Mouse (Mus musculus) cerebellum, postnatal 4 days (tissue): Measurements from ENCODE around the gene Zfp445.
A peak's percentile ranks its signal among the peaks of the same experiment; 100 is the strongest.

Experiments used
- DNase-seq, 2 experiments: peaks; one replicate each; pipeline ENCODE4 v3.0.0; 2022; ENCODE audit warnings: low spot score in 2 of 2, mixed read lengths in 1 of 2

Gene Zfp445

GRCm38 (mm10) chr9:122836790-122837189 lies 29.0 kb downstream of the Zfp445 start:
- DNase-seq: peak; percentile 72 to 87

GRCm38 (mm10) chr9:122836126-122836525 lies 29.7 kb downstream of the Zfp445 start:
- no peak for DNase-seq

- no peak for DNase-seq
Measured at GRCm38 (mm10) chr9:122829826-122830380, 35.9 kb downstream of the Zfp445 start.

GRCm38 (mm10) chr9:122826743-122827142 lies 39.1 kb downstream of the Zfp445 start:
- no peak for DNase-seq

GRCm38 (mm10) chr9:122823374-122824017 lies 42.3 kb downstream of the Zfp445 start:
- DNase-seq: no peak

GRCm38 (mm10) chr9:122815239-122815851 lies 50.5 kb downstream of the Zfp445 start:
- no peak for DNase-seq

- no peak for DNase-seq
Measured at GRCm38 (mm10) chr9:122814775-122815174, 51.0 kb downstream of the Zfp445 start.

GRCm38 (mm10) chr9:122812386-122812785 lies 53.4 kb downstream of the Zfp445 start:
- DNase-seq: no peak

GRCm38 (mm10) chr9:122810212-122810611 lies 55.6 kb downstream of the Zfp445 start:
- no peak for DNase-seq

GRCm38 (mm10) chr9:122807186-122807585 lies 58.6 kb downstream of the Zfp445 start:
- DNase-seq: no peak

- DNase-seq: no peak
Measured at GRCm38 (mm10) chr9:122805845-122806341, 59.9 kb downstream of the Zfp445 start.

GRCm38 (mm10) chr9:122805053-122805844 lies 60.6 kb downstream of the Zfp445 start, which contains the start of gene Tcaim:
TSS of gene Tcaim (plus strand) at chr9:122805539.
- DNase-seq: peak; percentile 65 to 90
